Comparison of ENCODE assay signal across 18 mouse cellular contexts in the genomic region with DNA sequence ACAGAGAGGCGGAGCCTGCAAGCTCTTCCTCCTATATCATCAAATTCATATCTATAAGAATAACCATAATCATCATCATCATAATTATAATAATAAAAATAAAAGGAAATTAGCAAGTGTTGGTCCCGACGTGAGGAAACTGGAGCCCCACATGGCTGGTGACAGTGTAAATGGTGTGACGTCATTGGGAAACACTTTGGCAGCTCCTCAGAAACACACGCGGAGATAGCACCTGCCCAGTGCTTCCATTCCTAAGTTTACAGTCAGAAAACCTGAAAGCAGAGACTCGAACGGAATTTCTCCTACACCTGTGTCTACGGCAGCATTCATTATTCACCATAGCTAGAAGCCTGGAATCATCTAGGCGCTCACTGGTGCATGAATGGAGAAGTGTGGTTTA.
A peak's percentile ranks its signal among the peaks of the same experiment; 100 is the strongest.
DNase-seq lines count a peak whose midpoint lies in the region; ATAC-seq lines count a peak whose summit lies in the region.
"Had no signal": no experiment of that assay in that cellular context is flagged by ENCODE, and none has a peak within 500 bp of the region (broad histone marks: within the 10 kb centered on the region; RNA-seq: fewer than 3 reads in every experiment).

No protein-coding gene starts in this region.

- no peaks in the 10 kb centered on the region for H3K9me3 ChIP-seq in hindbrain, embryonic 13.5 days
- H3K9me3 ChIP-seq: embryonic facial prominence, embryonic 15.5 days; forebrain, embryonic 10.5 days; forebrain, embryonic 15.5 days; heart, embryonic 13.5 days had no signal

- H3K27me3 ChIP-seq in hindbrain, embryonic 13.5 days: no peaks in the 10 kb centered on the region
- H3K27me3 ChIP-seq: forebrain, embryonic 15.5 days had no signal

- H3K27ac ChIP-seq in hindbrain, embryonic 13.5 days: no peak overlapping the region
- H3K27ac ChIP-seq: embryonic facial prominence, embryonic 15.5 days; forebrain, embryonic 10.5 days; heart, embryonic 13.5 days had no signal

- H3K36me3 ChIP-seq in hindbrain, embryonic 13.5 days: no peaks in the 10 kb centered on the region
- H3K36me3 ChIP-seq: embryonic facial prominence, embryonic 15.5 days; forebrain, embryonic 10.5 days; forebrain, embryonic 15.5 days; heart, embryonic 13.5 days had no signal

- no peak for ATAC-seq in hindbrain, embryonic 13.5 days (ENCODE audit: low FRiP score)
- ATAC-seq: forebrain, embryonic 15.5 days; hindbrain, embryonic 16.5 days had no signal

- H3K9ac ChIP-seq in hindbrain, embryonic 13.5 days: no peak overlapping the region
- H3K9ac ChIP-seq: embryonic facial prominence, embryonic 15.5 days; forebrain, embryonic 15.5 days; heart, embryonic 13.5 days had no signal

- 88% methylated on average over 10 of the region's 10 CpGs for WGBS in hindbrain, embryonic 13.5 days

- no peak overlapping the region for H3K4me3 ChIP-seq in hindbrain, embryonic 13.5 days
- H3K4me3 ChIP-seq: embryonic facial prominence, embryonic 15.5 days; erythroblast, embryonic 14.5 days; forebrain, embryonic 10.5 days; forebrain, embryonic 15.5 days; heart, embryonic 13.5 days had no signal

- peak; percentile 40 for DNase-seq in cerebellum, adult 9-10 months
- DNase-seq in cerebellum, adult 11 months: no peak
- peak; percentile 24 for DNase-seq in brain, adult 2 months (ENCODE audit: low read depth, low spot score)
- DNase-seq in cerebellum, adult 9-11 months: peak; percentile 22
- peak; percentile 31 to 49 for DNase-seq in cerebellum, postnatal 36 days
- DNase-seq: adrenal gland, adult 2 months; adrenal gland, postnatal 25 days; embryo, embryonic 11 days; gastrocnemius, postnatal 36 days; heart, postnatal 36 days; kidney, adult 11 months had no signal

- H3K4me2 ChIP-seq in hindbrain, embryonic 13.5 days: no peak overlapping the region
- H3K4me2 ChIP-seq: embryonic facial prominence, embryonic 15.5 days; forebrain, embryonic 15.5 days; heart, embryonic 13.5 days had no signal

- peaks cover 29% of the 10 kb centered on the region for H3K4me1 ChIP-seq in hindbrain, embryonic 13.5 days (replicated peaks)
